Mouse (Mus musculus): Measurements from ENCODE around the gene Tchp.

Gene Tchp
- long read RNA-seq, experiment 1, partial matches to known transcripts: 3 of 4 reads
- long read RNA-seq, experiment 1, other reads (novel, unspliced or antisense): 1 of 4 reads
- long read RNA-seq, experiment 2, partial matches to known transcripts: 6 of 9 reads
- long read RNA-seq, experiment 2, other reads (novel, unspliced or antisense): 3 of 9 reads

GRCm38 (mm10) chr5:114707265-114708068 is at the start of gene Tchp:
Gene Tchp (plus strand): TSS chr5:114707760.
- intact Hi-C loops (cut with DNase I): no loop called here

GRCm38 (mm10) chr5:114658255-114658654 is 49.3 kb upstream of the Tchp start, which contains the start of gene Trpv4:
Gene Trpv4 (minus strand): TSS chr5:114658421.
- intact Hi-C loops (cut with DNase I): no loop called here

GRCm38 (mm10) chr5:114661029-114661428 is 46.5 kb upstream of the Tchp start:
- intact Hi-C loops (cut with DNase I): no loop called here

GRCm38 (mm10) chr5:114664139-114664538 is 43.4 kb upstream of the Tchp start:
- intact Hi-C loops (cut with DNase I): no loop called here

DNA sequence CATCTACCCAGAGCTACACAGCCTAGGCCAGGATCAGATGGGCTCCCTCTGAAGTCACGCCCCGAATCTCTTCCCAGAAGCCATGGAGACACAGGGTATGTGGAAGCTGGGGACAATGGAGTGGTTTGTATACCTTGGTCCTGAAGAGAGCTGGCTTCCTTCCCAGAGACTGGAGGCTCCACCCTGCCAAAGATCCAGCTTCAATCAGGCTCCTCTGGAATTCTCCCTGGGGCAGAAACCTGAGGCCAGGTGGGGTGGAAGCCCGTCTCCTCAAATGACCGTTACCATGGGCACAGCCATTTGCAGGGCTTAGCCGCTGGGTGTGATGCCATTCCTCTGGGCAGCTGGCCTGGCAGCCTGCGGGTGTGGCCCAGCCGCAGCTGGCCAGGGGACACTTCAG is 42.8 kb upstream of the Tchp start:
- intact Hi-C loops (cut with DNase I): loop anchor here (5.0 kb wide), 1 partner anchor 37 kb away; no protein-coding TSS in a partner anchor

GRCm38 (mm10) chr5:114666659-114667058 is 40.9 kb upstream of the Tchp start:
- intact Hi-C loops (cut with DNase I): loop anchor here (1.0 to 5.0 kb wide), 2 partner anchors 27 to 39 kb away; no protein-coding TSS in a partner anchor

DNA sequence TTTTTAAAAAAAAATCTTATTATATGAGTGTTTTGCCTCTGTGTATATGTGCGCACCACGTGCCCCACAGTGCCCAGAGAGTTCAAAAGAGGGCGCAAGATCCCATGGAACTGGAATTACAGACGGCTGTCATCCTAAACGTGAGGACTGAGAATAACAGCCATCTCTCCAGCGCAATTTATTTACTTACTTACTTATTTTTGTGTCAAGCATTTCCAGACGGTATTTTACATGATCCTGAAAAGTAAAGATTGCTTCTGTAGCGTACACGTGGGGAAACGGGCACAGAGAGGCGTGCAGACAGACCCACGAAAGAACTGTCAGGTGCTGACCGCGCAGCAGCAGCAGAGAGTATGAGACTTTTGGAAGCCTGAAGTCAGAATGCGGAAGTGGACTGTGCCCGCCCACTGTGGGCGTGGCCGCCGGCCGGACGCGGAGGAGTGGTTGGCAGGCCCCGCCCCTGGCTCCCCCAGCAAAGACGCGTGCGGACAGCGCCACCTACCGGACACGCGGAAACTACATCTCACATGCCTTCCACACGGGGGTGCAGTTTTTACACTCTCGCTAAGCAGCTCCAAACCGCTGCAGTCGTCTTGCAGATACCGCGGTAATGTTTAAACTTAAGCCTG is 40.2 kb upstream of the Tchp start:
- intact Hi-C loops (cut with DNase I): loop anchor here (1.0 to 5.0 kb wide), 2 partner anchors 28 to 40 kb away; no protein-coding TSS in a partner anchor

- intact Hi-C loops (cut with DNase I): loop anchor here (5.0 kb wide), 1 partner anchor 42 kb away; no protein-coding TSS in a partner anchor
Measured at GRCm38 (mm10) chr5:114669014-114669413, 38.5 kb upstream of the Tchp start.

- intact Hi-C loops (cut with DNase I): no loop called here
Measured at GRCm38 (mm10) chr5:114673114-114673513, 34.4 kb upstream of the Tchp start.

- intact Hi-C loops (cut with DNase I): no loop called here
Measured at GRCm38 (mm10) chr5:114674594-114674993, 33.0 kb upstream of the Tchp start.

GRCm38 (mm10) chr5:114679841-114680591 is 27.5 kb upstream of the Tchp start:
- intact Hi-C loops (cut with DNase I): no loop called here

DNA sequence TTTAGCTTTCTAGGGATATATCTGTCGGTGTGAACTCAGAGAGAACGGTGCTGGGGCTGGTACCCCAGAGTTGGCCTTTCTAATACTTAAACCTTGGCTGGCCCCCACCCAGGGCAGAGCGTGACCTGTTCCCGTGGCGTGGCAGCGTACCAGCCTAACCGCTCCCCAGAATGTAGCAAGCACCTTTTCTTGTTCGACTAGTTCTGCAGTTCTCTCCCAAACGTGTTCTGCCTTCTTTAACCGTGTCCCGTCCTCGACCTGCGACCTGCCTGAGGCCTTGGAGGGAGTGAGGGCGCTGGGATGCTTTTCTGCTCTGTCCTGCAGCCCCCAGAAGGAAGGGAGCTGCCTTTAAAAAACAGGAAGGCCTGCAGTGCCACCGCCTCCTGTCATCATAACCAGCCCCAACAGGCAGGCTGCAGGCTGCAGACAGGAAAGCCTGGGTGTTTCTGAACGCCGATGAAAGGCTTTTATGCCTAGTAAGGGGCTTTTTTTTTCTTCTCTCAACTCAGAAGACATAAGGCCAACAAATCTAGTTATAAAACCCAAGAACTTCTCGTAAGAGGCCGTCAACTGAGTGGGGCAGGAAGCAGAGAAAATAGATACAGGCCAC is 26.8 kb upstream of the Tchp start:
- intact Hi-C loops (cut with DNase I): no loop called here

- intact Hi-C loops (cut with DNase I): no loop called here
Measured at GRCm38 (mm10) chr5:114681717-114682116, 25.8 kb upstream of the Tchp start.

DNA sequence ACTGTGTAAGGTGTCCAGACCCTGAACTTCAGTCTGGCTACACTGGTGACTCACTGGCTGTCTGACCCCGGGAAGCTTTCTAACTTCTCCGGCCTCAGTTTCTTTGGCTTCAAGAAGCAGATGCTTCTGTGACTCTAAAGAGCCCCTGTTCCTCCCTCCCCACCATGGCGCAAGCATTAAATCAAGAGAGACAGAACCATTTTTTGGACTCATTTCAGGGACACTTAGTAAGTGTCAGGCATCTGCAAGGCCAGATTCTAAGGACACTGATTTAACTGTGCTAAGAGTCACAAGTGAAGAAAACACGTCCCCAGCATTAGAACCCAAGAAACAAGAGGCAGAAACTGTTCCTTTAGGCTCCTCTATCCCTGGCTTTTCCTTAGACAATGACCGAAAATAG is 21.6 kb upstream of the Tchp start:
- intact Hi-C loops (cut with DNase I): no loop called here

GRCm38 (mm10) chr5:114686726-114687210 is 20.8 kb upstream of the Tchp start:
- intact Hi-C loops (cut with DNase I): no loop called here

- intact Hi-C loops (cut with DNase I): no loop called here
Measured at GRCm38 (mm10) chr5:114687901-114688300, 19.7 kb upstream of the Tchp start.

GRCm38 (mm10) chr5:114688703-114689102 is 18.9 kb upstream of the Tchp start:
- intact Hi-C loops (cut with DNase I): no loop called here

DNA sequence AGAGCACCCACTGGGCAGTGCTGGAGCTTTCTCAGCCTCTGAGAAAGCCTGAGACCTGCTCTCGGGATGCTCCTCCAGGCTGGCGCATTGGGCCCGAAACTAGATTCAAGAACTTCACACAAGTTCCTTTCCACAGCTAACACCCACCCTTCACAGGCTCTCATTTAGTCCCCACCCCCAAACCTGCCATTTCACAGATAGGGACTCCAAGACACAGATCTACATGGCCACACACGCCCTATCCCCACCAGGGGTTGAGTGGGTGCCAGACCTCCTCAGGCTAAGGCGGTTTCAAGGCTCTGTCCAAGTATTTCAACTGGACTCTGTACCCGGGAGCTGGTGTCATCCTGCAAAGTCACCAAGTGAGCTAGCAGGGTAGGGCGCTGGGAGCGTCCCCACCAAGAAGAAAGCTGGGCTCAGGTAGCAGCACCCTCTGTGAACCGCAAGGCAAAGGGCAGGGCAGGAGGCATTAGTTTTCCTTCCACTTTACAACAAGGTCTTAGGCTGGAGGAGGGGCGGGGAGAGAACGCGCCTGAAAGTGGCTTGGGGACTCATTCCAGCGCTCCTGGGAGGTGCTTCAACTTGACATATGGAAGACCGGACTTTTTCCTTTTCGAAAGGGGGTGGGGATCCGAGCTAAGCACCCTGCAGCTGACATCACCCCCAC is 17.7 kb upstream of the Tchp start:
- intact Hi-C loops (cut with DNase I): no loop called here

GRCm38 (mm10) chr5:114690633-114691567 is 16.7 kb upstream of the Tchp start, which contains the start of gene Gltp:
Gene Gltp (minus strand): TSS chr5:114690984.
- intact Hi-C loops (cut with DNase I): no loop called here

Data from adrenal gland (tissue).